Mouse (Mus musculus) cerebellum, adult 11 months (tissue): ENCODE results near the gene Rpl21.

ENCODE experiments used
- DNase-seq: peaks from one replicate; pipeline ENCODE4 v3.0.0; 2022

Gene Rpl21

GRCm38 (mm10) chr5:146832769-146833448, at the start of gene Rpl21:
Gene Rpl21, plus strand, starts transcription at chr5:146832890.
- peak; percentile 92 for DNase-seq

GRCm38 (mm10) chr5:146783300-146783699, 49.4 kb upstream of the Rpl21 start:
- no peak for DNase-seq

GRCm38 (mm10) chr5:146783891-146784290, 48.8 kb upstream of the Rpl21 start:
- DNase-seq: no peak

GRCm38 (mm10) chr5:146786123-146786522, 46.6 kb upstream of the Rpl21 start:
- no peak for DNase-seq

GRCm38 (mm10) chr5:146789413-146789812, 43.3 kb upstream of the Rpl21 start:
- DNase-seq: no peak

GRCm38 (mm10) chr5:146790944-146791343, 41.7 kb upstream of the Rpl21 start:
- DNase-seq: peak; percentile 54

GRCm38 (mm10) chr5:146792140-146792791, 40.4 kb upstream of the Rpl21 start:
- DNase-seq: no peak

GRCm38 (mm10) chr5:146793630-146794083, 39.0 kb upstream of the Rpl21 start:
- no peak for DNase-seq

GRCm38 (mm10) chr5:146794084-146794852, 38.4 kb upstream of the Rpl21 start:
- peak; percentile 66 for DNase-seq

GRCm38 (mm10) chr5:146794853-146795252, 37.8 kb upstream of the Rpl21 start, which contains the start of gene Usp12:
Gene Usp12, minus strand, starts transcription at chr5:146795006.
- peak; percentile 99 for DNase-seq

- DNase-seq: no peak
These were observed 37.0 kb upstream of the Rpl21 start for GRCm38 (mm10) chr5:146795728-146796127.

- DNase-seq: no peak
These were observed 34.7 kb upstream of the Rpl21 start for GRCm38 (mm10) chr5:146798031-146798430.

GRCm38 (mm10) chr5:146806004-146806430, 26.7 kb upstream of the Rpl21 start:
- DNase-seq: no peak

- DNase-seq: no peak
These were observed 22.7 kb upstream of the Rpl21 start for GRCm38 (mm10) chr5:146809951-146810350.

GRCm38 (mm10) chr5:146812866-146813265, 19.8 kb upstream of the Rpl21 start:
- DNase-seq: no peak

- DNase-seq: no peak
These were observed 19.3 kb upstream of the Rpl21 start for GRCm38 (mm10) chr5:146813421-146813820.

- DNase-seq: no peak
These were observed 17.3 kb upstream of the Rpl21 start for GRCm38 (mm10) chr5:146815394-146815793.

- DNase-seq: no peak
These were observed 15.1 kb upstream of the Rpl21 start for GRCm38 (mm10) chr5:146817583-146817982.

- no peak for DNase-seq
These were observed 13.6 kb upstream of the Rpl21 start for GRCm38 (mm10) chr5:146818906-146819623.

- no peak for DNase-seq
These were observed 9.7 kb upstream of the Rpl21 start for GRCm38 (mm10) chr5:146823005-146823404.

GRCm38 (mm10) chr5:146829528-146829927, 3.2 kb upstream of the Rpl21 start:
- DNase-seq: no peak

- DNase-seq: no peak
These were observed 288 bp upstream of the Rpl21 start for GRCm38 (mm10) chr5:146832435-146832768.

GRCm38 (mm10) chr5:146833673-146834201, 1.0 kb downstream of the Rpl21 start:
- DNase-seq: no peak
